ENCODE assay signal across 8 mouse cellular contexts in the genomic region with DNA sequence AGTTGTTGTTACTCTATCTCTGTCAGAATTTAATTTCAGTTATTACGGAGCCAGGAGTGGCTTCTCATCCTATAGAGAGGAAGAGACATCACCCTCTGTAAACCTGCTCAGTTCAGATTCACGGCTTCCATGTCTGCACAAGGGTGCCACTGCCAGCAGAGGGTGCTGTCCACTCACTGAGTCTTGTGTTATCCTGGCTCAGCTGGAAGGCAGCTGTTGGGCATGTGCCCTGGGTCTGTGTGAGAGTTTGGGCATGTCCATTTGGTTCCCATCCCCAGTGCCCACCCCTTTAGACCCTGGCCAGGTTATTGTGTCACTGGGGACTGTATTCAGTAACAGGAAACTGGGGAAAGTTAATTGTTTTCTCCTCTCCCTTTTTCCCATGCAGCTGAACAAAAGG. TPM values are rescaled to one million over a fixed set of nuclear protein-coding genes. Genes with fewer than 3 reads are reported as not detected.
DNase-seq lines count a peak whose midpoint lies in the region; ATAC-seq lines count a peak whose summit lies in the region.

No protein-coding gene starts in this region.

- no peaks in the 10 kb centered on the region for H3K9me3 ChIP-seq in forebrain, embryonic 15.5 days
- H3K9me3 ChIP-seq in hindbrain, embryonic 14.5 days (ENCODE audit: control insufficient read depth, low read length): no peaks in the 10 kb centered on the region

- DNase-seq in MEL-GATA-1-ER (ENCODE audit: extremely low read depth, low read depth): peak; percentile 46
- DNase-seq in c-Kit-negative CD71-positive TER-119-positive erythroid progenitor cells, embryonic 14.5 days (ENCODE audit: low read depth, low spot score): peak; percentile 33
- DNase-seq in hindbrain, embryonic 14.5 days (ENCODE audit: low spot score): peak; percentile 76
- DNase-seq in layer of hippocampus, postnatal 25 days (ENCODE audit: extremely low spot score in 1 of 2, low spot score in 1 of 2): peak; percentile 54 to 83
- DNase-seq in lung, postnatal 36 days: peak; percentile 91
- DNase-seq in right cerebral cortex, postnatal 36 days (ENCODE audit: low spot score in 2 of 2): peak; percentile 44 to 46
- peak; percentile 75 to 84 for DNase-seq in urinary bladder, postnatal 36 days (ENCODE audit: low spot score in 2 of 2)

- peaks cover 3% of the 10 kb centered on the region; the same call in 1 of the 2 replicates for H3K36me3 ChIP-seq in forebrain, embryonic 15.5 days
- peaks cover 10% of the 10 kb centered on the region for H3K36me3 ChIP-seq in hindbrain, embryonic 14.5 days (replicated peaks; ENCODE audit: control insufficient read depth, insufficient read depth)

- no peak overlapping the region for H3K9ac ChIP-seq in forebrain, embryonic 15.5 days (replicated peaks)
- H3K9ac ChIP-seq in hindbrain, embryonic 14.5 days: no peak overlapping the region

- no peak overlapping the region for H3K4me2 ChIP-seq in forebrain, embryonic 15.5 days (replicated peaks)
- H3K4me2 ChIP-seq in hindbrain, embryonic 14.5 days (replicated peaks): no peak overlapping the region

- H3K4me3 ChIP-seq in forebrain, embryonic 15.5 days: no peak overlapping the region
- H3K4me3 ChIP-seq in hindbrain, embryonic 14.5 days (replicated peaks; ENCODE audit: low read length): no peak overlapping the region

- H3K27ac ChIP-seq in forebrain, embryonic 15.5 days (replicated peaks): no peak overlapping the region
- no peak overlapping the region for H3K27ac ChIP-seq in hindbrain, embryonic 14.5 days

- ATAC-seq in forebrain, embryonic 15.5 days (replicated peaks): 0 out of 2 replicates have a peak, but pooled peaks have one; percentile 23
- no peak for ATAC-seq in hindbrain, embryonic 14.5 days (ENCODE audit: low FRiP score)

- WGBS in forebrain, embryonic 15.5 days: 58% methylated on average over 2 of the region's 2 CpGs
- 52% methylated on average over 2 of the region's 2 CpGs for WGBS in hindbrain, embryonic 14.5 days

- H3K4me1 ChIP-seq in forebrain, embryonic 15.5 days: no peaks in the 10 kb centered on the region
- H3K4me1 ChIP-seq in hindbrain, embryonic 14.5 days (replicated peaks; ENCODE audit: control insufficient read depth, insufficient read depth, low read length): no peaks in the 10 kb centered on the region

- no peaks in the 10 kb centered on the region for H3K27me3 ChIP-seq in forebrain, embryonic 15.5 days
- H3K27me3 ChIP-seq in hindbrain, embryonic 14.5 days (ENCODE audit: control insufficient read depth, insufficient read depth, low read length): no peaks in the 10 kb centered on the region

RNA-seq across cellular contexts. Expression of a gene that starts 55.7 kb away (rescaled TPM):
- polyA plus RNA-seq in forebrain, embryonic 15.5 days (2015; fragmentation: Nextera tagmentation; extraction: Ambion mirVana): 41.6 and 45.1 TPM in 2 replicates
- 43.2 and 51.8 TPM in 2 replicates for polyA plus RNA-seq in hindbrain, embryonic 14.5 days (2014; fragmentation: Nextera tagmentation; extraction: Ambion mirVana)
- total RNA-seq in layer of hippocampus, postnatal 25 days (2021): 100 to 1,000 TPM; 108 to 109 TPM

RNA-seq across cellular contexts. Expression of a gene that starts 55.8 kb away (rescaled TPM):
- 18.4 and 19.0 TPM in 2 replicates for polyA plus RNA-seq in forebrain, embryonic 15.5 days (2015; fragmentation: Nextera tagmentation; extraction: Ambion mirVana)
- polyA plus RNA-seq in hindbrain, embryonic 14.5 days (2014; fragmentation: Nextera tagmentation; extraction: Ambion mirVana): 12.8 and 14.0 TPM in 2 replicates
- total RNA-seq in layer of hippocampus, postnatal 25 days (2021): 10 to 100 TPM; 27.9 to 31.2 TPM

Comparison
In these comparisons a context has a peak if more than half of its experiments do, and no peak if none do; other contexts are left out.
1. DNase-seq: peak in every context shown above with its lines; median percentile 91 in lung, postnatal 36 days; 80 in urinary bladder, postnatal 36 days; 76 in hindbrain, embryonic 14.5 days; 68 in layer of hippocampus, postnatal 25 days; 46 in MEL-GATA-1-ER; 45 in right cerebral cortex, postnatal 36 days; 33 in c-Kit-negative CD71-positive TER-119-positive erythroid progenitor cells, embryonic 14.5 days.